Mouse (Mus musculus) liver, adult 2 months (tissue): ENCODE measurements around the gene Fam189a1. TPM values are rescaled to one million over a fixed set of nuclear protein-coding genes. Genes with fewer than 3 reads are reported as not detected.

Experiments
- DNase-seq: peaks from one replicate; pipeline ENCODE4 v3.0.0-alpha.2; 2011; ENCODE audit warnings: low read depth, low spot score; ENCODE audit errors: extremely low read depth
- H3K27ac ChIP-seq: fragments of 200-500 bp; replicated peaks from 2 replicates; pipeline ENCODE4 v1.5.1; 2012; ENCODE audit warnings: low read depth, mild to moderate bottlenecking, control low read depth, inconsistent platforms, low read length; ENCODE audit not compliant: insufficient read depth
- H3K27me3 ChIP-seq: fragments of 200-500 bp; 2 replicates; pipeline ENCODE4 v1.6.1; 2012; ENCODE audit warnings: mild to moderate bottlenecking, moderate library complexity, low read length, inconsistent platforms; ENCODE audit not compliant: control insufficient read depth, insufficient read depth
- H3K36me3 ChIP-seq: fragments of 200-500 bp; 2 replicates; pipeline ENCODE4 v1.6.1; 2012; ENCODE audit warnings: low read length, inconsistent platforms; ENCODE audit not compliant: control insufficient read depth, insufficient read depth
- H3K4me1 ChIP-seq: fragments of 200-500 bp; 2 replicates; pipeline ENCODE4 v1.6.1; 2011; ENCODE audit warnings: low read length; ENCODE audit not compliant: control insufficient read depth, insufficient read depth
- H3K4me3 ChIP-seq: fragments of 200-500 bp; 2 replicates; pipeline ENCODE4 v1.5.1; 2011; ENCODE audit warnings: low read depth, mild to moderate bottlenecking, control low read depth, low read length, moderate library complexity; ENCODE audit not compliant: insufficient read depth
- H3K79me2 ChIP-seq: fragments of 200-500 bp; 2 replicates; pipeline ENCODE4 v1.6.1; 2012; ENCODE audit warnings: inconsistent platforms, mild to moderate bottlenecking, low read length, moderate library complexity; ENCODE audit not compliant: control insufficient read depth, insufficient read depth
- H3K9ac ChIP-seq: fragments of 200-500 bp; 2 replicates; pipeline ENCODE4 v1.6.1; 2012; ENCODE audit warnings: low read depth, mild to moderate bottlenecking, control low read depth, inconsistent platforms, low read length
- CTCF ChIP-seq: fragments of 200-500 bp; IDR thresholded peaks from 2 replicates; pipeline ENCODE4 v1.5.1; 2011; ENCODE audit warnings: low read depth, low read length, control low read depth
- POLR2A ChIP-seq: fragments of 200-500 bp; IDR thresholded peaks from 2 replicates; pipeline ENCODE4 v1.6.1; 2011; ENCODE audit warnings: low read length, control low read depth; ENCODE audit not compliant: insufficient read depth; ENCODE audit errors: extremely low read depth
- WGBS: fragments of 180-500 bp; shearing (Covaris S2); methylation state at CpG from one replicate; pipeline ENCODE4 v1.1.7; 2018; 5-methylcytosine and 5-hydroxymethylcytosine counted together
- polyA plus RNA-seq: library from polyadenylated mRNA; depleted of rRNA; stranded (reverse); fragments of >200 nt; gene quantifications from 2 replicates; pipeline ENCODE4 v1.2.3, GENCODE M21; 2012
- total RNA-seq: library from RNA; depleted of rRNA; stranded (reverse); fragments of >200 nt; gene quantifications from 2 replicates; pipeline ENCODE4 v1.2.3, GENCODE M21; 2014

Fam189a1 gene
- total and polyA plus RNA-seq, 2 experiments, result 0.32 TPM; not detected in 1

GRCm38 (mm10) chr7:65095631-65096107 lies 60.7 kb downstream of the Fam189a1 start:
- TF ChIP-seq POLR2A, result no peak
- TF ChIP-seq CTCF, result no peak
- Histone ChIP-seq H3K27me3 (no peaks in the 10 kb centered on the region), H3K27ac (no peak overlapping the region), H3K9ac (no peak overlapping the region), H3K4me3 (no peak overlapping the region), H3K4me1 (no peaks in the 10 kb centered on the region), H3K36me3 (no peaks in the 10 kb centered on the region), H3K79me2 (no peaks in the 10 kb centered on the region)
- no peak for DNase-seq
- 61% methylated on average over 5 of the region's 5 CpGs for WGBS

GRCm38 (mm10) chr7:65093314-65093713 lies 63.1 kb downstream of the Fam189a1 start:
- H3K79me2 ChIP-seq, result no peaks in the 10 kb centered on the region
- 73% methylated on average over 4 of the region's 4 CpGs for whole genome bisulfite sequencing
- no peak overlapping the region for H3K9ac ChIP-seq
- no peaks in the 10 kb centered on the region for H3K27me3 ChIP-seq
- no peak overlapping the region for H3K4me3 ChIP-seq
- H3K4me1 ChIP-seq, result no peaks in the 10 kb centered on the region
- TF ChIP-seq CTCF, result no peak
- TF ChIP-seq POLR2A, result no peak
- H3K36me3 ChIP-seq, result no peaks in the 10 kb centered on the region
- no peak overlapping the region for H3K27ac ChIP-seq
- DNase-seq, result no peak

GRCm38 (mm10) chr7:65091486-65091885 lies 64.9 kb downstream of the Fam189a1 start:
- TF ChIP-seq POLR2A, result no peak
- no peak for TF ChIP-seq CTCF
- no peaks in the 10 kb centered on the region for H3K36me3 ChIP-seq
- 74% methylated on average over 4 of the region's 4 CpGs for WGBS
- no peak overlapping the region for H3K4me3 ChIP-seq
- H3K27me3 ChIP-seq, result no peaks in the 10 kb centered on the region
- no peaks in the 10 kb centered on the region for H3K4me1 ChIP-seq
- DNase-seq, result no peak
- no peaks in the 10 kb centered on the region for H3K79me2 ChIP-seq
- no peak overlapping the region for H3K27ac ChIP-seq
- H3K9ac ChIP-seq, result no peak overlapping the region

- TF ChIP-seq POLR2A (no peak), CTCF (no peak)
- WGBS, result 71% methylated on average over 6 of the region's 6 CpGs
Measured at GRCm38 (mm10) chr7:65085972-65086371, 70.4 kb downstream of the Fam189a1 start.

GRCm38 (mm10) chr7:65082778-65083091 lies 73.6 kb downstream of the Fam189a1 start:
- Histone ChIP-seq H3K27me3 (no peaks in the 10 kb centered on the region), H3K27ac (no peak overlapping the region), H3K36me3 (no peaks in the 10 kb centered on the region), H3K9ac (no peak overlapping the region), H3K79me2 (no peaks in the 10 kb centered on the region), H3K4me1 (no peaks in the 10 kb centered on the region), H3K4me3 (no peak overlapping the region)
- 50% methylated on average over 3 of the region's 3 CpGs for WGBS
- TF ChIP-seq CTCF (no peak), POLR2A (no peak)
- no peak for DNase-seq

More at GRCm38 (mm10) chr7:65085972-65086371, 70.4 kb downstream of the Fam189a1 start:
- H3K27me3 ChIP-seq, result no peaks in the 10 kb centered on the region
- no peak for DNase-seq
- no peak overlapping the region for H3K27ac ChIP-seq
- no peak overlapping the region for H3K9ac ChIP-seq
- no peaks in the 10 kb centered on the region for H3K36me3 ChIP-seq
- no peaks in the 10 kb centered on the region for H3K4me1 ChIP-seq
- H3K79me2 ChIP-seq, result no peaks in the 10 kb centered on the region
- H3K4me3 ChIP-seq, result no peak overlapping the region

GRCm38 (mm10) chr7:65081979-65082777 lies 74.2 kb downstream of the Fam189a1 start:
- no peak overlapping the region for H3K27ac ChIP-seq
- no peak for DNase-seq
- no peak overlapping the region for H3K4me3 ChIP-seq
- H3K79me2 ChIP-seq, result no peaks in the 10 kb centered on the region
- no peaks in the 10 kb centered on the region for H3K4me1 ChIP-seq
- no peaks in the 10 kb centered on the region for H3K27me3 ChIP-seq
- H3K9ac ChIP-seq, result no peak overlapping the region
- no peaks in the 10 kb centered on the region for H3K36me3 ChIP-seq
- TF ChIP-seq CTCF (no peak), POLR2A (no peak)
- 56% methylated on average over 6 of the region's 6 CpGs for WGBS
